Mouse (Mus musculus): ENCODE data around the gene Camk1g.

Gene Camk1g

GRCm38 (mm10) chr1:193301216-193302092 is 68.6 kb downstream of the Camk1g start:
- DNase-seq (ENCODE audit: low read depth, low spot score): peak; percentile 22

DNA sequence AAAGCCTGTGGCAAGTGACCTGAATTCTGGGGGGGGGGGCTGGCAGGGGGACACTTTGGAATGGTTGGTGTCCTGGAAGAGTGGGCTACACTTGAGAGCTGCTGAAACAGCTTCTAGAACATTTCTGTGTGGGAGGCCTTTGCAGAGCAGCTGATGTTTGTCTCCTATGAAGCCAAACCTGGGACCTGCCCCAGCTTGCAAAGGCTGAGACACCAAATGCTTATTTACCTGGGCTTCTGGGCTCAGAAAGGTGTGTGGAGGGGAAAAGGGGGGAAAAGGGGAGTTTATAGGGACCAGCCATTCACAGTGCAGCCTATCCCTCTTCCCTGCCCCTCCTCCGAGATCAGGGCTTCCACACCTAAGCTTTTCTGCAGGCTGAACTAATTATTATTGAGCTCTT is 70.1 kb downstream of the Camk1g start:
- no peak for DNase-seq (ENCODE audit: low read depth, low spot score)

- no peak for DNase-seq (ENCODE audit: low read depth, low spot score)
These were observed 71.8 kb downstream of the Camk1g start for GRCm38 (mm10) chr1:193298141-193298765.

Data from WW6 (cell line).